Mouse (Mus musculus): ENCODE data around the gene Acot12.

Gene Acot12

GRCm38 (mm10) chr13:91741280-91742047, at the start of gene Acot12:
TSS of gene Acot12 (plus strand) at chr13:91741512.
- peak; percentile 6 for DNase-seq (ENCODE audit: low spot score)

- DNase-seq (ENCODE audit: low spot score), result no peak
These were observed 47.7 kb upstream of the Acot12 start for GRCm38 (mm10) chr13:91693615-91694014.

- DNase-seq (ENCODE audit: low spot score), result no peak
These were observed 45.9 kb upstream of the Acot12 start for GRCm38 (mm10) chr13:91695406-91695805.

GRCm38 (mm10) chr13:91696109-91696645, 45.1 kb upstream of the Acot12 start:
- no peak for DNase-seq (ENCODE audit: low spot score)

GRCm38 (mm10) chr13:91697011-91697410, 44.3 kb upstream of the Acot12 start:
- peak; percentile 27 for DNase-seq (ENCODE audit: low spot score)

GRCm38 (mm10) chr13:91702337-91702736, 39.0 kb upstream of the Acot12 start:
- no peak for DNase-seq (ENCODE audit: low spot score)

GRCm38 (mm10) chr13:91719487-91719886, 21.8 kb upstream of the Acot12 start:
- DNase-seq (ENCODE audit: low spot score), result no peak

GRCm38 (mm10) chr13:91723108-91723735, 18.1 kb upstream of the Acot12 start:
- DNase-seq (ENCODE audit: low spot score), result no peak

- no peak for DNase-seq (ENCODE audit: low spot score)
These were observed 17.6 kb upstream of the Acot12 start for GRCm38 (mm10) chr13:91723736-91724119.

GRCm38 (mm10) chr13:91724211-91724610, 17.1 kb upstream of the Acot12 start:
- DNase-seq (ENCODE audit: low spot score), result no peak

- no peak for DNase-seq (ENCODE audit: low spot score)
These were observed 16.2 kb upstream of the Acot12 start for GRCm38 (mm10) chr13:91725130-91725529.

- no peak for DNase-seq (ENCODE audit: low spot score)
These were observed 13.4 kb upstream of the Acot12 start for GRCm38 (mm10) chr13:91727899-91728298.

- DNase-seq (ENCODE audit: low spot score), result no peak
These were observed 4.1 kb upstream of the Acot12 start for GRCm38 (mm10) chr13:91737191-91737590.

GRCm38 (mm10) chr13:91740851-91741250, 461 bp upstream of the Acot12 start:
- no peak for DNase-seq (ENCODE audit: low spot score)

- DNase-seq (ENCODE audit: low spot score), result no peak
These were observed 1.9 kb downstream of the Acot12 start for GRCm38 (mm10) chr13:91743180-91743579.

- no peak for DNase-seq (ENCODE audit: low spot score)
These were observed 5.2 kb downstream of the Acot12 start for GRCm38 (mm10) chr13:91746470-91746869.

GRCm38 (mm10) chr13:91748401-91748800, 7.1 kb downstream of the Acot12 start:
- DNase-seq (ENCODE audit: low spot score), result no peak

GRCm38 (mm10) chr13:91749981-91750380, 8.7 kb downstream of the Acot12 start:
- DNase-seq (ENCODE audit: low spot score), result no peak

GRCm38 (mm10) chr13:91753724-91754123, 12.4 kb downstream of the Acot12 start:
- no peak for DNase-seq (ENCODE audit: low spot score)

- no peak for DNase-seq (ENCODE audit: low spot score)
These were observed 13.4 kb downstream of the Acot12 start for GRCm38 (mm10) chr13:91754762-91755161.

GRCm38 (mm10) chr13:91756230-91756629, 14.9 kb downstream of the Acot12 start:
- DNase-seq (ENCODE audit: low spot score), result no peak

- DNase-seq (ENCODE audit: low spot score), result no peak
These were observed 17.2 kb downstream of the Acot12 start for GRCm38 (mm10) chr13:91758316-91759048.

- no peak for DNase-seq (ENCODE audit: low spot score)
These were observed 18.5 kb downstream of the Acot12 start for GRCm38 (mm10) chr13:91759791-91760190.

Measured in ovary, postnatal 14 days (tissue).